ENCODE assay signal across 28 mouse cellular contexts in genomic region chr12:10350706-10351105, GRCm38 (mm10). TPM values are rescaled to one million over a fixed set of nuclear protein-coding genes. Genes with fewer than 3 reads are reported as not detected.
DNase-seq lines count a peak whose midpoint lies in the region; ATAC-seq and TF ChIP-seq lines count a peak whose summit lies in the region.
"Had no signal": no experiment of that assay in that cellular context is flagged by ENCODE, and none has a peak within 500 bp of the region (broad histone marks: within the 10 kb centered on the region; RNA-seq: fewer than 3 reads in every experiment).

No protein-coding gene starts in this region.

- H3K4me1 ChIP-seq in neural tube, embryonic 15.5 days: no peaks in the 10 kb centered on the region
- H3K4me1 ChIP-seq in lung, postnatal 0 days (ENCODE audit: insufficient read depth, low read depth, low read length): no peaks in the 10 kb centered on the region
- no peaks in the 10 kb centered on the region for H3K4me1 ChIP-seq in embryonic facial prominence, embryonic 10.5 days
- H3K4me1 ChIP-seq: embryonic facial prominence, embryonic 13.5 days; heart, embryonic 13.5 days; stomach, embryonic 15.5 days had no signal

- 71% methylated on average over 3 of the region's 3 CpGs for WGBS in neural tube, embryonic 15.5 days
- 42% methylated on average over 3 of the region's 3 CpGs for WGBS in lung, postnatal 0 days
- 51% methylated on average over 3 of the region's 3 CpGs for WGBS in embryonic facial prominence, embryonic 10.5 days

- H3K27ac ChIP-seq in neural tube, embryonic 15.5 days (replicated peaks): no peak overlapping the region
- H3K27ac ChIP-seq in lung, postnatal 0 days (ENCODE audit: low read length): no peak overlapping the region
- H3K27ac ChIP-seq in embryonic facial prominence, embryonic 10.5 days (replicated peaks): no peak overlapping the region
- H3K27ac ChIP-seq: embryonic facial prominence, embryonic 13.5 days; forebrain, embryonic 10.5 days; heart, embryonic 13.5 days; macrophage; stomach, embryonic 15.5 days had no signal

- DNase-seq in gastrocnemius, adult 18-20 months (ENCODE audit: low spot score): peak; percentile 6
- DNase-seq in gastrocnemius, postnatal 36 days: no peak
- peak; percentile 14 for DNase-seq in neural tube, embryonic 10.5 days (ENCODE audit: extremely low spot score, low spot score)
- DNase-seq in lung, postnatal 0 days (ENCODE audit: low spot score): peak; percentile 60
- DNase-seq in testis, postnatal 14 days (ENCODE audit: low spot score): peak; percentile 24
- no peak for DNase-seq in spleen, adult 12 weeks (ENCODE audit: low spot score)
- DNase-seq in embryonic facial prominence, embryonic 10.5 days (ENCODE audit: low spot score): no peak
- DNase-seq: cerebellum, adult 18-20 months; kidney, adult 18-20 months; kidney, postnatal 36 days; midbrain, embryonic 14.5 days; right cerebral cortex, postnatal 4 days; thymus, postnatal 36 days had no signal

- intact Hi-C loops in gastrocnemius, postnatal 36 days (cut with DNase I): no loop called here

- no peaks in the 10 kb centered on the region for H3K9me3 ChIP-seq in neural tube, embryonic 15.5 days (replicated peaks)
- no peaks in the 10 kb centered on the region for H3K9me3 ChIP-seq in lung, postnatal 0 days (ENCODE audit: low read length)
- no peaks in the 10 kb centered on the region for H3K9me3 ChIP-seq in embryonic facial prominence, embryonic 10.5 days
- H3K9me3 ChIP-seq: embryonic facial prominence, embryonic 13.5 days; forebrain, embryonic 10.5 days; heart, embryonic 13.5 days; stomach, embryonic 15.5 days had no signal

- TF ChIP-seq EP300 in lung, postnatal 0 days (IDR thresholded peaks at IDR 0.05): peak; percentile 91

- no peak overlapping the region for H3K4me2 ChIP-seq in neural tube, embryonic 15.5 days
- H3K4me2 ChIP-seq in lung, postnatal 0 days (replicated peaks; ENCODE audit: low read depth, low read length): no peak overlapping the region
- H3K4me2 ChIP-seq: embryonic facial prominence, embryonic 13.5 days; heart, embryonic 13.5 days; stomach, embryonic 15.5 days had no signal

- ATAC-seq in neural tube, embryonic 15.5 days (ENCODE audit: low FRiP score): no peak
- ATAC-seq in lung, postnatal 0 days: peak; percentile 97
- ATAC-seq: hindbrain, embryonic 16.5 days had no signal

- H3K4me3 ChIP-seq in neural tube, embryonic 15.5 days (replicated peaks): no peak overlapping the region
- no peak overlapping the region for H3K4me3 ChIP-seq in lung, postnatal 0 days (ENCODE audit: low read depth, low read length)
- no peak overlapping the region for H3K4me3 ChIP-seq in embryonic facial prominence, embryonic 10.5 days
- H3K4me3 ChIP-seq: embryonic facial prominence, embryonic 13.5 days; forebrain, embryonic 10.5 days; heart, embryonic 13.5 days; stomach, embryonic 15.5 days had no signal

- H3K9ac ChIP-seq in neural tube, embryonic 15.5 days (replicated peaks): no peak overlapping the region
- no peak overlapping the region for H3K9ac ChIP-seq in lung, postnatal 0 days (replicated peaks; ENCODE audit: low read depth)
- H3K9ac ChIP-seq: embryonic facial prominence, embryonic 13.5 days; heart, embryonic 13.5 days; stomach, embryonic 15.5 days had no signal

- peak; percentile 55 for TF ChIP-seq CTCF in lung, postnatal 0 days (IDR thresholded peaks at IDR 0.05)

- no peaks in the 10 kb centered on the region for H3K36me3 ChIP-seq in neural tube, embryonic 15.5 days
- no peaks in the 10 kb centered on the region for H3K36me3 ChIP-seq in lung, postnatal 0 days (ENCODE audit: insufficient read depth, low read length)
- H3K36me3 ChIP-seq in embryonic facial prominence, embryonic 10.5 days (replicated peaks): no peaks in the 10 kb centered on the region
- H3K36me3 ChIP-seq: embryonic facial prominence, embryonic 13.5 days; forebrain, embryonic 10.5 days; heart, embryonic 13.5 days; stomach, embryonic 15.5 days had no signal

- no peaks in the 10 kb centered on the region for H3K27me3 ChIP-seq in neural tube, embryonic 15.5 days (replicated peaks)
- no peaks in the 10 kb centered on the region for H3K27me3 ChIP-seq in lung, postnatal 0 days (replicated peaks; ENCODE audit: insufficient read depth, low read length)
- no peaks in the 10 kb centered on the region for H3K27me3 ChIP-seq in embryonic facial prominence, embryonic 10.5 days (replicated peaks; ENCODE audit: low read depth, poor library complexity, severe bottlenecking)
- H3K27me3 ChIP-seq: CH12.LX; embryonic facial prominence, embryonic 13.5 days; heart, embryonic 13.5 days; stomach, embryonic 15.5 days had no signal

RNA-seq across cellular contexts. Expression of gene Nt5c1b, which starts 19.1 kb away (rescaled TPM):
- total RNA-seq in gastrocnemius, adult 18-20 months (2021): not detected
- total RNA-seq in gastrocnemius, postnatal 36 days (2021): not detected
- polyA plus RNA-seq in neural tube, embryonic 15.5 days (2015; fragmentation: Nextera tagmentation; extraction: Ambion mirVana): 0.13 TPM in 1 of 2 replicates, not detected in the other
- 0.23 TPM in 1 of 2 replicates, not detected in the other for polyA plus RNA-seq in lung, postnatal 0 days (2015; fragmentation: Nextera tagmentation; extraction: Ambion mirVana)
- polyA plus RNA-seq in embryonic facial prominence, embryonic 10.5 days (2016; fragmentation: Nextera tagmentation; extraction: Ambion mirVana): not detected in 2 replicates
- total RNA-seq: CH12.LX; common myeloid progenitor, adult 5-6 weeks; layer of hippocampus, postnatal 25 days; left cerebral cortex, postnatal 36 days; liver, adult 2 months had no signal
- polyA plus RNA-seq: brain, embryonic 14.5 days; embryonic facial prominence, embryonic 13.5 days; forebrain, embryonic 10.5 days; frontal cortex, adult 2 months; heart, embryonic 13.5 days; hindbrain, embryonic 16.5 days; liver, adult 2 months; macrophage; midbrain, embryonic 14.5 days; neural tube, embryonic 11.5 days; stomach, embryonic 15.5 days had no signal

RNA-seq across cellular contexts. Expression of gene Rdh14, which starts 39.9 kb away (rescaled TPM):
- total RNA-seq in gastrocnemius, adult 18-20 months (2021): 10 to 100 TPM; 42.1 to 45.3 TPM
- 10 to 100 TPM; 36.6 to 40.1 TPM for total RNA-seq in gastrocnemius, postnatal 36 days (2021)
- 46.2 and 47.9 TPM in 2 replicates for polyA plus RNA-seq in neural tube, embryonic 15.5 days (2015; fragmentation: Nextera tagmentation; extraction: Ambion mirVana)
- 42.7 and 45.8 TPM in 2 replicates for polyA plus RNA-seq in lung, postnatal 0 days (2015; fragmentation: Nextera tagmentation; extraction: Ambion mirVana)
- polyA plus RNA-seq in embryonic facial prominence, embryonic 10.5 days (2016; fragmentation: Nextera tagmentation; extraction: Ambion mirVana): 19.6 and 23.8 TPM in 2 replicates

Comparison
In these comparisons a context has a peak if more than half of its experiments do, and no peak if none do; other contexts are left out.
1. DNase-seq: peak in gastrocnemius, adult 18-20 months (single experiment), neural tube, embryonic 10.5 days (single experiment), lung, postnatal 0 days (single experiment) and testis, postnatal 14 days (single experiment); none in gastrocnemius, postnatal 36 days (0 of 2), spleen, adult 12 weeks (single experiment) and embryonic facial prominence, embryonic 10.5 days (single experiment).